Mouse (Mus musculus): ENCODE measurements around the gene Nudt8.

DNA sequence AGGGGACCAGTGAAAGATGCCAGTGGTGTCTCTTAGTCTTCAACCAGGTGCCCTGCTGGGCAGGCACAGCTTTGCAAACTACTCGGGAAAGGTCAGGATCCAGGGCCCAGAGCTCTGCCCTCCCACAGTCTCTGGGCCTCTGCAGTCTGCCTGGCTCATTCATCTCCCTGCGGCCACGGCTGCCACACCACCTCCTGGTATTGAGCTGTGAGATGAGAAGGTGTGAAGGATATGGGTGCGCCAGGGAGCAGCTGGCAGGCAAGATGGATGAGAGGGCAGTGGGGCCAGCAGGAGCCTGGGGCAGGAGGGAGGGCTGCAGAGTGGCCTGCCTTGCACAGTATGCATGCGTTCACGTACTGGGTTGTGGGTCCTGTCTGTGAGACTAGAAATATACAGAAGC is 9.6 kb upstream of the Nudt8 start:
- TF ChIP-seq CTCF (IDR thresholded peaks at IDR 0.05; ENCODE audit: low read depth) (no peak), EP300 (IDR thresholded peaks at IDR 0.05; ENCODE audit: low read depth) (no peak)

Measured in liver, postnatal 0 days (tissue).